Mouse (Mus musculus) liver, adult (tissue): Measurements from ENCODE around the gene Gm13287.
"Not testable (repeated sequence)": the region's sequence is repeated elsewhere in the genome, so short reads cannot be mapped to it uniquely, and the experiment has no call there.

ENCODE experiments used
- GATA4 ChIP-seq: IDR thresholded peaks from 2 replicates; pipeline ENCODE4 v1.6.1; 2014; ENCODE audit warnings: mild to moderate bottlenecking, low read length; ENCODE audit not compliant: insufficient replicate concordance

Gm13287 gene

DNA sequence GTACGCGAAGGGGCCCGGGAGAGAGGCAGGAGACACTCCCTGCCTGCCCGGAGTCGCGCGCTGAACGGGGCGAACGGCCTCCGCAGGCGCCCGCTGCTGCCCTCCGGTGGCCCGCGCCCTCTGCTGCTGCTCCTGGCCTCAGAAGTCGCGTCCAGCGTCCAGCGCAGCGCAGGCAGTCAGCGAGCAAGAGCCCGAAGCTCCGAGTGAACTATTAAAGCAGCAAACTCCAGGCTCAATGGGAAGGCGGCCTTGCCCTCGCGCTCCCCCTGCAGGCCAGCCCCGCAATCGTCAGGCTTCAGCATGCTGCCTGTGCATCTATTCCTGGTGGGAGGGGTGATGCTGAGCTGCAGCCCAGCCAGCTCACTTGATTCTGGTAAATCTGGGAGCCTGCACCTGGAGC, at the start of gene Gm13287:
Gene Gm13287 (plus strand): TSS at position 301 of the 400 bp plus-strand sequence.
- TF ChIP-seq GATA4 = not testable (repeated sequence)

GRCm38 (mm10) chr4:88754818-88755340, 48.2 kb upstream of the Gm13287 start, which contains the start of gene Gm13271:
Gene Gm13271 (plus strand): TSS chr4:88754868.
- not testable (repeated sequence) for TF ChIP-seq GATA4

DNA sequence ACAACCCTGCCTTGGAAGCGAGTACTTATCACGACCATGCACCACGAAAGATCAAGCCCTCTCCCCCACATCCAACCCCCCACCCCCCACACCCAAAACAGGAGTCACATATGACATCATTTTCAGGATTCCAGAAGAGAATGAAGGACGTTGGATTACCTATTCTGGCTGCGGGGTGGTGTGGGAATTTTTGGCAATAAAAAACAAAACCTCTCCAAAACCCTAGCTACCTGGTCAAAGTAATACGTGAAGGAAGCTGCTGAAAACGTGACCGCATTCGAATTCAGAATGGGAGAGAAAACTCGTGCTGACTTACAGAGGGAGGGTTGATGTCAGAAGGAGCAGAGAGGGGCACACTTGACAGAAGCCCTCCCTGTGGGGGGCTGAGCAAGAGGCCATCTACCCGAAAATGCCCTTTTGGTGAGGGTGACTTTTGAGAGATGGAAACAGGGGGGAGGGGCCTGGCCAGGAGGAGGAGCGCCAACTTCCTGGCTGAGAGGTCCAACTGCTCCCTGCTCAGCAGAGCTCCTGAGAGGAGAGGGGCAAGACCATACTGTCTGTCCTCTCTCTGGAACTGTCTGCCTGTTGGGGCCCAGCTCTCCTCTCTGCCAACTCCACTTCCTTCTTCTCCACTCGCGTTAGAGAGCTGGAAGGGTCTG, 43.3 kb upstream of the Gm13287 start, which contains the start of gene Gm13283:
Gene Gm13283 (plus strand): TSS at position 510 of the 659 bp plus-strand sequence.
- TF ChIP-seq GATA4 = not testable (repeated sequence)

DNA sequence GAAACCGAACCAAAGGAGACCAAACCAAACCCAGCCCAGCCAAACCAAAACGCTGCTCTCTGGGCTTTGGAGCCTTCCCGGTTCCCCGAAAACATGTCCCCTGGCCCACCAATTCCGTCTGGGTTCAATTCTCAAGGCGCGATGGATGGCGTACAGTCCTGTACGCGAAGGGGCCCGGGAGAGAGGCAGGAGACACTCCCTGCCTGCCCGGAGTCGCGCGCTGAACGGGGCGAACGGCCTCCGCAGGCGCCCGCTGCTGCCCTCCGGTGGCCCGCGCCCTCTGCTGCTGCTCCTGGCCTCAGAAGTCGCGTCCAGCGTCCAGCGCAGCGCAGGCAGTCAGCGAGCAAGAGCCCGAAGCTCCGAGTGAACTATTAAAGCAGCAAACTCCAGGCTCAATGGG, 29.5 kb upstream of the Gm13287 start, which contains the start of gene Gm13290:
Gene Gm13290 (plus strand): TSS at position 301 of the 400 bp plus-strand sequence.
- not testable (repeated sequence) for TF ChIP-seq GATA4

GRCm38 (mm10) chr4:88776622-88777021, 26.4 kb upstream of the Gm13287 start, which contains the start of gene Gm13289:
Gene Gm13289 (plus strand): TSS chr4:88776922.
- not testable (repeated sequence) for TF ChIP-seq GATA4

GRCm38 (mm10) chr4:88779550-88779949, 23.5 kb upstream of the Gm13287 start, which contains the start of gene Gm13272:
Gene Gm13272 (plus strand): TSS chr4:88779850.
- TF ChIP-seq GATA4 = not testable (repeated sequence)

GRCm38 (mm10) chr4:88781831-88782230, 21.2 kb upstream of the Gm13287 start, which contains the start of gene Ifnz:
Gene Ifnz (plus strand): TSS chr4:88782131.
- not testable (repeated sequence) for TF ChIP-seq GATA4

DNA sequence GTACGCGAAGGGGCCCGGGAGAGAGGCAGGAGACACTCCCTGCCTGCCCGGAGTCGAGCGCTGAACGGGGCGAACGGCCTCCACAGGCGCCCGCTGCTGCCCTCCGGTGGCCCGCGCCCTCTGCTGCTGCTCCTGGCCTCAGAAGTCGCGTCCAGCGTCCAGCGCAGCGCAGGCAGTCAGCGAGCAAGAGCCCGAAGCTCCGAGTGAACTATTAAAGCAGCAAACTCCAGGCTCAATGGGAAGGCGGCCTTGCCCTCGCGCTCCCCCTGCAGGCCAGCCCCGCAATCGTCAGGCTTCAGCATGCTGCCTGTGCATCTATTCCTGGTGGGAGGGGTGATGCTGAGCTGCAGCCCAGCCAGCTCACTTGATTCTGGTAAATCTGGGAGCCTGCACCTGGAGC, 17.6 kb upstream of the Gm13287 start, which contains the start of gene Gm13276:
Gene Gm13276 (plus strand): TSS at position 301 of the 400 bp plus-strand sequence.
- TF ChIP-seq GATA4 = not testable (repeated sequence)

- TF ChIP-seq GATA4 = not testable (repeated sequence)
Measured at GRCm38 (mm10) chr4:88788402-88788801, 14.7 kb upstream of the Gm13287 start, which contains the start of gene Gm13277. Gene Gm13277 (plus strand): TSS chr4:88788632.

DNA sequence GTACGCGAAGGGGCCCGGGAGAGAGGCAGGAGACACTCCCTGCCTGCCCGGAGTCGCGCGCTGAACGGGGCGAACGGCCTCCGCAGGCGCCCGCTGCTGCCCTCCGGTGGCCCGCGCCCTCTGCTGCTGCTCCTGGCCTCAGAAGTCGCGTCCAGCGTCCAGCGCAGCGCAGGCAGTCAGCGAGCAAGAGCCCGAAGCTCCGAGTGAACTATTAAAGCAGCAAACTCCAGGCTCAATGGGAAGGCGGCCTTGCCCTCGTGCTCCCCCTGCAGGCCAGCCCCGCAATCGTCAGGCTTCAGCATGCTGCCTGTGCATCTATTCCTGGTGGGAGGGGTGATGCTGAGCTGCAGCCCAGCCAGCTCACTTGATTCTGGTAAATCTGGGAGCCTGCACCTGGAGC, 11.8 kb upstream of the Gm13287 start, which contains the start of gene Gm13278:
Gene Gm13278 (plus strand): TSS at position 301 of the 400 bp plus-strand sequence.
- not testable (repeated sequence) for TF ChIP-seq GATA4

GRCm38 (mm10) chr4:88793936-88794675, 8.9 kb upstream of the Gm13287 start, which contains the start of gene Gm13275:
Gene Gm13275 (plus strand): TSS chr4:88794487.
- not testable (repeated sequence) for TF ChIP-seq GATA4

DNA sequence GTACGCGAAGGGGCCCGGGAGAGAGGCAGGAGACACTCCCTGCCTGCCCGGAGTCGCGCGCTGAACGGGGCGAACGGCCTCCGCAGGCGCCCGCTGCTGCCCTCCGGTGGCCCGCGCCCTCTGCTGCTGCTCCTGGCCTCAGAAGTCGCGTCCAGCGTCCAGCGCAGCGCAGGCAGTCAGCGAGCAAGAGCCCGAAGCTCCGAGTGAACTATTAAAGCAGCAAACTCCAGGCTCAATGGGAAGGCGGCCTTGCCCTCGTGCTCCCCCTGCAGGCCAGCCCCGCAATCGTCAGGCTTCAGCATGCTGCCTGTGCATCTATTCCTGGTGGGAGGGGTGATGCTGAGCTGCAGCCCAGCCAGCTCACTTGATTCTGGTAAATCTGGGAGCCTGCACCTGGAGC, 6.0 kb upstream of the Gm13287 start, which contains the start of gene Gm13279:
Gene Gm13279 (plus strand): TSS at position 301 of the 400 bp plus-strand sequence.
- not testable (repeated sequence) for TF ChIP-seq GATA4

GRCm38 (mm10) chr4:88799365-88799764, 3.7 kb upstream of the Gm13287 start, which contains the start of gene Gm13285:
Gene Gm13285 (plus strand): TSS chr4:88799665.
- TF ChIP-seq GATA4 = not testable (repeated sequence)

- TF ChIP-seq GATA4 = not testable (repeated sequence)
Measured at GRCm38 (mm10) chr4:88805231-88805630, 2.2 kb downstream of the Gm13287 start, which contains the start of gene Gm13288. Gene Gm13288 (plus strand): TSS chr4:88805531.

DNA sequence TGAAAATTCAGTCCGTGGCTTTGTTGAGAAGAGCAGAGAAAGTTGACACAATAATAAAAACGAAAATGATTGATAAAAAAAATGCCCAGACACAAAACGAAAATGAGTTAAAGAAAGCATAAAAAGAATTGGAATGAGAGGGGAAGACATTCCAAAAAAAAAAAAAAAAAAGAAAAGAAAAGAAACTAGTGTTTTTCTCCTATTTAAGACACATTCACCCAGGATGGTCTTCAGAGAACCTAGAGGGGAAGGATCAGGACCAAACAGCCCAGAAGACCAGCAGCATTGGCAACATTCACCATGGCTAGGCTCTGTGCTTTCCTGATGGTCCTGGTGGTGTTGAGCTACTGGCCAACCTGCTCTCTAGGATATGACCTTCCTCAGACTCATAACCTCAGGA, 12.9 kb downstream of the Gm13287 start, which contains the start of gene Ifna7:
Gene Ifna7 (plus strand): TSS at position 301 of the 400 bp plus-strand sequence.
- no peak for TF ChIP-seq GATA4
